Mouse (Mus musculus) embryonic stem cell, embryonic (primary cell): ENCODE measurements at regions not wholly inside any gene's neighbourhood (a gene's known extent, or its start where the extent isn't known, plus 50 kb on each side); places are given as distances from the start of the nearest gene placed in this dataset.

Experiments used
- CTCF ChIA-PET, 4 experiments: fragments of 300-600 bp in 2 of 4; fragments of 350-600 bp in 2 of 4; sonication (Branson Sonifier 250); formaldehyde crosslinking; loops; one replicate each; lab custom pipeline; 2022; ENCODE audit warnings: inconsistent platforms in 2 of 4; lab: Charles Lee
- POLR2A ChIA-PET, 4 experiments: fragments of 300-600 bp in 2 of 4; fragments of 350-600 bp in 2 of 4; sonication (Branson Sonifier 250); formaldehyde crosslinking; loops; one replicate each; lab custom pipeline; 2022; ENCODE audit warnings: antibody characterized with exemption in 4 of 4, inconsistent platforms in 1 of 4; lab: Charles Lee

DNA sequence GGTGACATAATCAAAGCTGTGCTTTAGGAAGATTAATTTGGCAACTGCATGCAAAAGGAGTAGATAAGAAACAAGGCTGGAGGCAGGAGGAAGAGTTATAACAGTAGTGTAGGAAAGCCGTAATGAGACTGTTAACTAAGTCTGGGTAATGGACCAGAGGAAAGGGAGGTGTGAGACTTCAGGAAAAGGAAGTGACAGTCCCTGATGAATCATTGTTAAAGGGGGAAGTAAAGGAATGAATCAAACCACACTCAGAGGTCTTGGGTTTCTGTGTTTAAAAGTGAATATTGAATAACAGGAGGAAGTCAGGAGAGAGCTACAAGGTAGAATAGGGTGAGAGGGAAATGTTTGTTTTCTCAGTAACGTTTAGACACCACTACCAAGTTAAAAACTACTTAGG, 1175.9 kb downstream of the Diaph3 start:
- ChIA-PET POLR2A (no interaction called here), CTCF (no interaction called here)

- ChIA-PET POLR2A (no interaction called here), CTCF (no interaction called here)
Measured at GRCm38 (mm10) chr14:85945707-85946313, 1195.2 kb downstream of the Diaph3 start.

DNA sequence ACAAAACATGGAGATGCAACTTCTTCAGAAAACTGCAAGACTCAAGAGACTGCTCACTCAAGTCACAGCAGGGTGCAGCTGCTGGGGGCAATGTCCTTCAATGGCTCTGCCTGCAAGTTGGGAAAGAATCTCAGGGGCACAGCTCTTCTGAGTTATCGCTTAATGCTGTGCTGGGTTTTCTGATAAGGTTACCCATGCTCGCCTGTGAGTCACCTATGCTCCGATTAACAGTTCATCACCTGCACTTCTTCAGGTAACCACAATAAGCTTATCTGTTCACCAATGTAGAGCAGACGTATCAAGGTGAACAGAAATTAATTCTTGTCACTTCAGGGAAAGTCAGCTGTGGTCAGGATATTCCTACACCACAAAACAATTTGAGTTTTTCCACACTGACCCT, 1198.2 kb downstream of the Diaph3 start:
- POLR2A ChIA-PET = no interaction called here
- CTCF ChIA-PET = no interaction called here

DNA sequence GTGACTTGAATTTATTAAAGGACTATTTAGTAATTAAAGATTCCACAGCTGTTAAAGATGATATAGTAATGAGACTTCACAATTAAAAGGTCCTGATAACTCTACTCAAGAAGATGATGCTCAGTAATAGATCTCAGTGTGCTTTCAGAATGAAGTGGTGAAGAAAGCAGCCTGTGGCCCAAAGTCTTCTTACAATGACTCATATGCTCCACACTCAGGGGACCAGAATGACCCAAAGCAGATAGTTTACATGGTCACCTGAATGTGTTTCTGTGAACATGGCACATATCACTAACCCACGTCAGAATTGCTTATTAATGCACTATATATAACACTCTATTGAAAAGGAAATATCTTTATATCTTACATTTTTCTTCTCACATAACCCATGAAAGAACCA, 1200.5 kb downstream of the Diaph3 start:
- POLR2A ChIA-PET = no interaction called here

DNA sequence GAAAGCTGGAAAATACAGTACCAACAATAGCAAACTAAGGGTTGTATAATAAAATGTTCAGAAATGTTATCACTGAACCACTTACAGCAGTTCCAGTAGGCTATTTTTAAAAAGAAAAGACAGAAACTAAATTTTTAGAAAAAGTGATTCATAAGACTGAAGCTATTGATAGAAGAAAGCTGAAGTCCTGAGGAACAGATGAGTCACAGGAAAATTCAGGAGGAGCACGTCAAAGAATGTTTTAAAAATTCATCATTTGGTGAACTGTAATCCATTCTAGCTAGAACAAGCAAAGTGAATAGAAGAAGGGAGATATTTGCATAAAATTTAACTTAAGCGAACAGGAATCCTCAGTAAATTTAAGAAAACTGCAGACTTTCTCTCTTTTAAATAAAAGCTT, 1205.9 kb downstream of the Diaph3 start:
- POLR2A ChIA-PET = no interaction called here

More for the DNA sequence above, 1200.5 kb downstream of the Diaph3 start:
- CTCF ChIA-PET = no interaction called here

GRCm38 (mm10) chr14:85930387-85930786, 1210.6 kb downstream of the Diaph3 start:
- POLR2A ChIA-PET = no interaction called here
- CTCF ChIA-PET = no interaction called here

More for the DNA sequence above, 1205.9 kb downstream of the Diaph3 start:
- CTCF ChIA-PET = no interaction called here

- ChIA-PET POLR2A (no interaction called here), CTCF (no interaction called here)
Measured at GRCm38 (mm10) chr14:85918894-85919293, 1222.1 kb downstream of the Diaph3 start.

DNA sequence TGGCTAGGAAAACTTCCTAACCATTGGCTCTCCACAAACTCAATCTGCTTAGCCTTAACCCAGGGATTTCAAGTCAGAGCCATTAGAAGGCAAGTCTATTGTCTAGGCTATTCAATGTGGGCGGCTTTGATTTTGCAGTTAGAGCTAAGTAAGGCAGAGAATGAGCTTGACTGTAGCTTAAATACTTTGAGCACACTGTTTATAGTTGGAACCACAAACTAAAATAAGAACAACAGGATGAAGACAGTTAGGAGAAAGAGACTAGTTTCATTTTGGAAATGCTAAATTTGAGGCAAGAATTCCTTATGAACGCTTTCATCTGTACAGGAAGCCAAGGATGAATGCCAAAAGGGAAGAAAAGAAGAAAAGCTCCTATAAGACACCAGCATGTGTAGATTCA, 1225.3 kb downstream of the Diaph3 start:
- CTCF ChIA-PET = no interaction called here
- POLR2A ChIA-PET = no interaction called here

GRCm38 (mm10) chr14:85897890-85898289, 1243.1 kb downstream of the Diaph3 start:
- CTCF ChIA-PET = no interaction called here
- POLR2A ChIA-PET = interaction anchor here in 1 of 4 experiments (0.6 kb wide), 1 partner anchor 8 kb away, joined by 4 read pairs; no protein-coding TSS in a partner anchor

- ChIA-PET CTCF (no interaction called here), POLR2A (no interaction called here)
Measured at GRCm38 (mm10) chr14:85861371-85861951, 1279.6 kb downstream of the Diaph3 start.

GRCm38 (mm10) chr14:85849490-85849889, 1291.5 kb downstream of the Diaph3 start:
- ChIA-PET CTCF (no interaction called here), POLR2A (no interaction called here)

DNA sequence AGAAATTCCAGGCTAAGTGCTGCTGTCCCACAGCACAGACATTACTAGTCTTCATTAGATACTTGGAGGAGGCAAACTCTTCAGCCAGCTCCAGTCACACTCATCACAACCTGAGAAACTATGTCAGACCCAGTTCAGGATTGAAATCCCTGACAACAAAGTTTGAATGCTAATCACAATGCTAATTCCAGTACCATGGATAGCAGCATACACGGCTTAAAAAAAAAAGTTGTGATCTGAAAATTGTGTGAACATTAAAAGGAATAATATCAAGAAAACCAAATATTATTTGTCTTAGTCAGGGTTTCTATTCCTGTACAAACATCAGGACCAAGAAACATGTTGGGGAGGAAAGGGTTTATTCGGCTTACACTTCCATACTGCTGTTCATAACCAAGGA, 1305.5 kb downstream of the Diaph3 start:
- POLR2A ChIA-PET = no interaction called here

DNA sequence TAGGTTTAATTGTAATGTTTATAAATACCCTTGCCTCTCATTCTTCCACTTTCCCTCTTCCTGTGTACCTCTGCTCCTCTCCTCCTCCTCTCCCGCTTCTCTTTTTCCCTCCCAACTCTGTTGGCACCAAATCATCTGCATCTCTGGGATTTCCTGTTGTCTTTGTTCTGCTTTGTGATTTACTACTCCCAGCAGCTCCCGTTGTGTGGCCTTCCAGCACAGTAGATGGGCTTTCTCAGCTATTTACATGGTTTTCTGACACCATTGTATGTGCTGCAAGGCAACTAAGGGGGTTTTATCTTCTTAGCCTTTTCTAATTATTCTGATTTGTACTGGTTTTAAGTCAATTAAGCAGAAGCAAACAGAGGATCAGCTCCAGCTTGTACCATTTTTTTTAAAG, 1326.1 kb downstream of the Diaph3 start:
- ChIA-PET POLR2A (no interaction called here), CTCF (no interaction called here)

More for the DNA sequence above, 1305.5 kb downstream of the Diaph3 start:
- CTCF ChIA-PET = no interaction called here

GRCm38 (mm10) chr14:85784386-85784785, 1341.0 kb downstream of the Pcdh17 start:
- ChIA-PET CTCF (no interaction called here), POLR2A (no interaction called here)

- POLR2A ChIA-PET = interaction anchor here in 1 of 4 experiments (0.5 kb wide), 1 partner anchor 627 kb away, joined by 4 read pairs; no protein-coding TSS in a partner anchor
- CTCF ChIA-PET = no interaction called here
Measured at GRCm38 (mm10) chr14:85770636-85771035, 1327.3 kb downstream of the Pcdh17 start.

GRCm38 (mm10) chr14:85768301-85768700, 1324.9 kb downstream of the Pcdh17 start:
- ChIA-PET CTCF (no interaction called here), POLR2A (no interaction called here)

GRCm38 (mm10) chr14:85757343-85757742, 1314.0 kb downstream of the Pcdh17 start:
- POLR2A ChIA-PET = no interaction called here
- CTCF ChIA-PET = no interaction called here

GRCm38 (mm10) chr14:85738567-85738966, 1295.2 kb downstream of the Pcdh17 start:
- ChIA-PET POLR2A (no interaction called here), CTCF (no interaction called here)
